Mouse (Mus musculus) frontal cortex, postnatal 25 days (tissue): ENCODE data around the gene Zfyve9.

Experiments used
- DNase-seq, 2 experiments: peaks; one replicate each; pipeline ENCODE4 v3.0.0; 2022; ENCODE audit warnings: low spot score in 2 of 2

The Zfyve9 gene

DNA sequence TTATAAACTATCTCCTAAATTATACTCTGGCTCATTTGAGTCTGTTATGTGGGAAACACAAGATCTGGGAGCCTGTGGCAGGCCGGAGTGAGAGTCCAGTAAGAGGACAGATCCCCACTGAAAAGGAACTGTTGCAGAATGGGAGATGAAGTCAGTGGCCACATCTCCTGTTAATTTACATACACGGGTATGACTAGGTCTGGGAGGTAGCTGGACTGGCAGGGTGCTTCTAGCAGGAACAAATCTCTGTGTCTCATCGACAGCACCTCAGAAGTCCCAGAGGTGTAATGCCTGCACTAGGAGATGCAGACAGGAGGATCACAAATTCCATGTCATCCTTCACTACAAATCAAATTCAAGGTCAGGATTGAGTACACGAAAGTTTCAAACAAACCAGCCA is 162.0 kb downstream of the Zfyve9 start:
- no peak for DNase-seq

DNA sequence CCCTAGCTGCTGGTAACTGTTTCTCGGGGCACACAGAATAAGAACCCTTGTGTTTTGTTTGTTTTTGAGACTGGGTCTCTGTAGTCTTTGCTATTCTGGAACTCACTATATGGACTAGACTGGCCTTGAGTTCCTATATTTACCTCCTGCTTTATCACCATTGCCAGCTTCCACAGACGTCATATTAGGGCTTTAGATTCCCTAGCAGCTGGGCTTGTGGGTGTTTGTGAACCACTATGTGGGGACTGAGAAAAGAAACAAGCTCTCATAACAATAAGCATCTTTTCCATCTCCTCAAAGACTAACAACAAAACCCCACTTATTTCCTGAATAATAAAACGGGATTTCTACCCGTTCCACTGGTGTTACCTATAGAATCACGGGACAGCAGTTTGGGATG is 169.7 kb downstream of the Zfyve9 start:
- no peak for DNase-seq

DNA sequence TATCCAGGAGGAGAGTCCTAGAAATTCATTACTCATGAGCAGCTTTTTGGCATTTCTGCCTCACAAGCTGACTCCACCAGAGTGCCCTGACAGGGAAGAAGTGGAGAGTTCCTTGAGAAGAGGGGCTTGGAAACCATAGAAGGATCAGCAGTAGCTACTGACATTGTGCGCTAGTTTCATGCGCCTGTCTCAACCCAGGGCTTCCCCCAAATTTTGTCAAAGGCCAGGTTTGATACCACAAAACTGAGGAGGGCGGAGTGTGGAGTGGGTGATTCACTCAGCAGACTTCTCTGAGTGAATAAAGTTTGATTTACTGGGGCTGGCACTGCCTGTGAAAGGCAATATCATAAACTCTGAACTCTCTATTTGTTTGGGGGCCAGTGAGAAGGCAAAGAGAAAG is 171.9 kb downstream of the Zfyve9 start:
- no peak for DNase-seq

DNA sequence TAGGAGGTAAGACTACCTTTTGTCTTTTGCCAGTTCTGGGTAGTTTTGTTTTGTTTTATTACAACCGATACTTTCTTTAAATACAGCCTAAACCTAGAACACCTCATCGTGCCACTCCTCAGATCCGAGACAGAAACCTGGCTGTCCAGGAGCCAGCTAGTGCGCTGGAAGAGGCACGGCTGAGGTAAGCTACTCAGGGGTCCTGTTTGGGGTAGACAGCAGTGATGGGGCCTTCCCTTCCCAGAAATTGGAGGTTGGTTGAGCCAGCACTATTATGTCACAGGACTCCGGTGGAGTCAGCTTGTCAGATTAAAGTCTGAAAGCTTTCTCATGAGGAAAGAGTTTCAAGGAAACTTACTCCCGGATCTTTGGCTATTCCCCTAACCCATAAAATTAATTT is 178.7 kb downstream of the Zfyve9 start:
- no peak for DNase-seq

DNA sequence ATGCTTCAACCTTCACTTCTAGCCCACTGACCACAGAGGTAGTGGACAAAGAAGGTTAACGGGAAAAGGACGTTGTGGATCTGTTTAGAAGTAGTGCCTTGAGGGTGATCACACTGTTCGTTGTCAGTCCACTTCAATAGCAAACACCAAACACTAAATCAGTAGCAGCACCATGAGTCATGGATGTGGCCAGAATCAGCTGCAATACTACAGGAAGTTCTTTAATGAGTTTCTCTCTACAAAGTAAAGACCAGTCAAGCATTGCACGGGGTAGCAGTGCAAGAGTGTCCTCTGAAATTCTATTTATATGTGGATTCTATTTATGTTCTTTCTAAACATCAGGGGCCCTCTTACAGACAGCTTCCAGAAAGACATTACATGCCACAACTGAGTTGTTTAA is 182.3 kb downstream of the Zfyve9 start:
- no peak for DNase-seq

DNA sequence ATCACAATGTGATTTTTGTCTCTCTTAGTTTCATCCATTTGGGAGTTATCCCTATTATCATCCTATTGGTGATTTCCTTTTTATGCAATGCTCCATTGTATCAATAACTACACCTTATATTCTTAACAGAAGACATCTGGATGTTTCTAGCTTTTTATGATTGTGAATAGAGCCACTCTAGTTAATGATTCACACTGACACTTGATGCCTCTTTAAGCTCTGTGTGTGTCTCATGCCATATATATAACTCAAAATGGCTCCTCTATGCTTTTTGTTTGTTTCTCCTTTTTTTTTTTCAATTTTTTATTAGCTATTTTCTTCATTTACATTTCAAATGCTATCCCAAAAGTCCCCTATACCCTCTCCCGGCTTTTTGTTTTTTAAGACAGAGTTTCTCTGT is 184.8 kb downstream of the Zfyve9 start:
- no peak for DNase-seq

DNA sequence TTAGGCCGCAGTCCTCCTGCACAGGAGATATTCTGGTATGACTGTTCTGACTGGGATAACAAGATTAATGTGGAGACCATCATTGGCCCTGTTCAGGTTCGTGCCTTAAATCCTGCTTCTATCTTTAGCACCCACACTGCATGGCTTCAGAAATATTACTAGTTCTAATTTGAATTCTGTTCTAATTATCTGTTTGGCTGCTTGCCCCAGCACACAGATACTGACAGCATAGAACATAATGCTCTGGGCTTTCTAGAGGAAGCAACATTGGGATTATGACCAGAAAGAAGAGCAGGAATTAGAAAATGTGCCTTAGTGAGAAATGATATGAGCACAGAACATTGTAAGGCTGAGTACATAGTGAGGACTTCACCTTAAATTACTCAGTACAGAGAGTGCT is 187.2 kb downstream of the Zfyve9 start:
- DNase-seq, result no peak
